Mouse (Mus musculus): ENCODE measurements around the gene H2-Aa. TPM values are rescaled to one million over a fixed set of nuclear protein-coding genes. Genes with fewer than 3 reads are reported as not detected.

Gene H2-Aa
- polyA plus RNA-seq, 1 experiment: 1,846 TPM

- no peak for TF ChIP-seq CTCF (IDR thresholded peaks at IDR 0.05; ENCODE audit: extremely low read depth, insufficient read depth, insufficient read length, insufficient replicate concordance)
- no peak for TF ChIP-seq POLR2A (IDR thresholded peaks at IDR 0.05; ENCODE audit: low read depth, low read length)
- peak overlapping the region; percentile 96 for H3K27ac ChIP-seq (ENCODE audit: insufficient read depth, low read length)
Observed at GRCm38 (mm10) chr17:34294249-34294648, 6.6 kb upstream of the H2-Aa start.

GRCm38 (mm10) chr17:34293533-34293932, 5.9 kb upstream of the H2-Aa start:
- peak; percentile 82 to 96 for DNase-seq (ENCODE audit: low read depth in 1 of 2, low spot score in 2 of 2)
- TF ChIP-seq POLR2A (IDR thresholded peaks at IDR 0.05; ENCODE audit: low read depth, low read length) (peak; percentile 53), CTCF (IDR thresholded peaks at IDR 0.05; ENCODE audit: extremely low read depth, insufficient read depth, insufficient read length, insufficient replicate concordance) (no peak)
- 5% methylated on average over 2 of the region's 2 CpGs for WGBS

More at GRCm38 (mm10) chr17:34294249-34294648, 6.6 kb upstream of the H2-Aa start:
- Histone ChIP-seq H3K4me3 (ENCODE audit: extremely low read depth, insufficient read depth, insufficient read length) (no peak overlapping the region), H3K4me1 (ENCODE audit: control insufficient read depth, insufficient read depth, insufficient read length) (peaks cover 42% of the 10 kb centered on the region; the same call in 1 of the 2 replicates), H3K36me3 (ENCODE audit: control insufficient read depth, insufficient read depth, low read length) (no peaks in the 10 kb centered on the region), H3K27me3 (ENCODE audit: control insufficient read depth, insufficient read depth, low read length) (no peaks in the 10 kb centered on the region)
- no peak for DNase-seq (ENCODE audit: low read depth in 1 of 2, low spot score in 2 of 2)
- 77% methylated on average over 4 of the region's 4 CpGs for WGBS

GRCm38 (mm10) chr17:34292570-34292969, 4.9 kb upstream of the H2-Aa start:
- H3K27ac ChIP-seq (ENCODE audit: insufficient read depth, low read length): peak overlapping the region; percentile 96
- H3K4me1 ChIP-seq (ENCODE audit: control insufficient read depth, insufficient read depth, insufficient read length): peaks cover 32% of the 10 kb centered on the region; the same call in 1 of the 2 replicates
- TF ChIP-seq CTCF (IDR thresholded peaks at IDR 0.05; ENCODE audit: extremely low read depth, insufficient read depth, insufficient read length, insufficient replicate concordance) (no peak), POLR2A (IDR thresholded peaks at IDR 0.05; ENCODE audit: low read depth, low read length) (no peak)
- H3K4me3 ChIP-seq (ENCODE audit: extremely low read depth, insufficient read depth, insufficient read length): no peak overlapping the region
- 90% methylated on average over 4 of the region's 4 CpGs for WGBS
- H3K27me3 ChIP-seq (ENCODE audit: control insufficient read depth, insufficient read depth, low read length): no peaks in the 10 kb centered on the region
- no peak for DNase-seq (ENCODE audit: low read depth in 1 of 2, low spot score in 2 of 2)
- H3K36me3 ChIP-seq (ENCODE audit: control insufficient read depth, insufficient read depth, low read length): no peaks in the 10 kb centered on the region

More at GRCm38 (mm10) chr17:34293533-34293932, 5.9 kb upstream of the H2-Aa start:
- H3K4me3 ChIP-seq (ENCODE audit: extremely low read depth, insufficient read depth, insufficient read length): no peak overlapping the region
- peak overlapping the region; percentile 96 for H3K27ac ChIP-seq (ENCODE audit: insufficient read depth, low read length)
- no peaks in the 10 kb centered on the region for H3K36me3 ChIP-seq (ENCODE audit: control insufficient read depth, insufficient read depth, low read length)
- H3K27me3 ChIP-seq (ENCODE audit: control insufficient read depth, insufficient read depth, low read length): no peaks in the 10 kb centered on the region
- H3K4me1 ChIP-seq (ENCODE audit: control insufficient read depth, insufficient read depth, insufficient read length): peaks cover 37% of the 10 kb centered on the region; the same call in 1 of the 2 replicates

- Histone ChIP-seq H3K36me3 (ENCODE audit: control insufficient read depth, insufficient read depth, low read length) (peaks cover 1% of the 10 kb centered on the region; the same call in 1 of the 2 replicates), H3K4me3 (ENCODE audit: extremely low read depth, insufficient read depth, insufficient read length) (no peak overlapping the region), H3K4me1 (ENCODE audit: control insufficient read depth, insufficient read depth, insufficient read length) (peaks cover 22% of the 10 kb centered on the region; the same call in 1 of the 2 replicates), H3K27ac (ENCODE audit: insufficient read depth, low read length) (peak overlapping the region; percentile 90), H3K27me3 (ENCODE audit: control insufficient read depth, insufficient read depth, low read length) (no peaks in the 10 kb centered on the region)
- TF ChIP-seq CTCF (IDR thresholded peaks at IDR 0.05; ENCODE audit: extremely low read depth, insufficient read depth, insufficient read length, insufficient replicate concordance): no peak
- peak; percentile 97 for TF ChIP-seq POLR2A (IDR thresholded peaks at IDR 0.05; ENCODE audit: low read depth, low read length)
- 16% methylated on average over 8 of the region's 8 CpGs for WGBS
- peak; percentile 90 to 97 for DNase-seq (ENCODE audit: low read depth in 1 of 2, low spot score in 2 of 2)
Observed at GRCm38 (mm10) chr17:34291609-34292008, 4.0 kb upstream of the H2-Aa start.

GRCm38 (mm10) chr17:34288131-34288530, 508 bp upstream of the H2-Aa start:
- peak overlapping the region; percentile 93 for H3K27ac ChIP-seq (ENCODE audit: insufficient read depth, low read length)
- 56% methylated on average over 3 of the region's 3 CpGs for WGBS
- TF ChIP-seq POLR2A (IDR thresholded peaks at IDR 0.05; ENCODE audit: low read depth, low read length) (no peak), CTCF (IDR thresholded peaks at IDR 0.05; ENCODE audit: extremely low read depth, insufficient read depth, insufficient read length, insufficient replicate concordance) (no peak)

GRCm38 (mm10) chr17:34286999-34287398, 624 bp downstream of the H2-Aa start:
- H3K27me3 ChIP-seq (ENCODE audit: control insufficient read depth, insufficient read depth, low read length): no peaks in the 10 kb centered on the region
- peak overlapping the region; percentile 89 for H3K4me3 ChIP-seq (ENCODE audit: extremely low read depth, insufficient read depth, insufficient read length)
- peaks cover 31% of the 10 kb centered on the region for H3K36me3 ChIP-seq (ENCODE audit: control insufficient read depth, insufficient read depth, low read length)
- no peak for TF ChIP-seq CTCF (IDR thresholded peaks at IDR 0.05; ENCODE audit: extremely low read depth, insufficient read depth, insufficient read length, insufficient replicate concordance)
- no peak for TF ChIP-seq POLR2A (IDR thresholded peaks at IDR 0.05; ENCODE audit: low read depth, low read length)
- H3K4me1 ChIP-seq (ENCODE audit: control insufficient read depth, insufficient read depth, insufficient read length): peaks cover 16% of the 10 kb centered on the region; the same call in 1 of the 2 replicates
- peak overlapping the region; percentile 99 for H3K27ac ChIP-seq (ENCODE audit: insufficient read depth, low read length)
- whole genome bisulfite sequencing: 27% methylated on average over 6 of the region's 6 CpGs
- no peak for DNase-seq (ENCODE audit: low read depth in 1 of 2, low spot score in 2 of 2)

More at GRCm38 (mm10) chr17:34288131-34288530, 508 bp upstream of the H2-Aa start:
- Histone ChIP-seq H3K4me1 (ENCODE audit: control insufficient read depth, insufficient read depth, insufficient read length) (peaks cover 21% of the 10 kb centered on the region; the same call in 1 of the 2 replicates), H3K27me3 (ENCODE audit: control insufficient read depth, insufficient read depth, low read length) (no peaks in the 10 kb centered on the region), H3K4me3 (ENCODE audit: extremely low read depth, insufficient read depth, insufficient read length) (peak overlapping the region; percentile 28), H3K36me3 (ENCODE audit: control insufficient read depth, insufficient read depth, low read length) (peaks cover 21% of the 10 kb centered on the region)
- no peak for DNase-seq (ENCODE audit: low read depth in 1 of 2, low spot score in 2 of 2)

- TF ChIP-seq CTCF (IDR thresholded peaks at IDR 0.05; ENCODE audit: extremely low read depth, insufficient read depth, insufficient read length, insufficient replicate concordance): no peak
- no peak for TF ChIP-seq POLR2A (IDR thresholded peaks at IDR 0.05; ENCODE audit: low read depth, low read length)
- no peak for DNase-seq (ENCODE audit: low read depth in 1 of 2, low spot score in 2 of 2)
- Histone ChIP-seq H3K4me3 (ENCODE audit: extremely low read depth, insufficient read depth, insufficient read length) (peak overlapping the region; percentile 89), H3K27ac (ENCODE audit: insufficient read depth, low read length) (peak overlapping the region; percentile 99), H3K36me3 (ENCODE audit: control insufficient read depth, insufficient read depth, low read length) (peaks cover 34% of the 10 kb centered on the region), H3K27me3 (ENCODE audit: control insufficient read depth, insufficient read depth, low read length) (no peaks in the 10 kb centered on the region), H3K4me1 (ENCODE audit: control insufficient read depth, insufficient read depth, insufficient read length) (peaks cover 16% of the 10 kb centered on the region; the same call in 1 of the 2 replicates)
- WGBS: 38% methylated on average over 5 of the region's 5 CpGs
Observed at GRCm38 (mm10) chr17:34286501-34286900, 1.1 kb downstream of the H2-Aa start.

All from spleen, adult 2 months (tissue).